Mouse (Mus musculus) layer of hippocampus, adult 2 months (tissue): Measurements from ENCODE around the gene Nudt8. TPM values are rescaled to one million over a fixed set of nuclear protein-coding genes. Genes with fewer than 3 reads are reported as not detected.
"Not testable (repeated sequence)": the region's sequence is repeated elsewhere in the genome, so short reads cannot be mapped to it uniquely, and the experiment has no call there.

ENCODE experiments used
- DNase-seq, 2 experiments: peaks; one replicate each; pipeline ENCODE4 v3.0.0; 2022; ENCODE audit warnings: low spot score in 2 of 2
- H3K27ac ChIP-seq: fragments of 200-600 bp; 2 replicates; pipeline ENCODE4 v1.8.1; 2022
- H3K4me3 ChIP-seq: fragments of 200-600 bp; 2 replicates; pipeline ENCODE4 v1.8.1; 2022; ENCODE audit warnings: mild to moderate bottlenecking
- CTCF ChIP-seq: fragments of 200-600 bp; conservative IDR thresholded peaks from 2 replicates; pipeline ENCODE4 v1.8.1; 2022; ENCODE audit warnings: antibody characterized with exemption, mild to moderate bottlenecking, moderate library complexity
- total RNA-seq, 2 experiments: library from RNA; stranded (reverse); gene quantifications; 2 replicates each; pipeline ENCODE4 v1.2.3; 2021

Nudt8 gene
- total RNA-seq, 2 experiments from 2014 or later, result 10.2 to 10.7 TPM

DNA sequence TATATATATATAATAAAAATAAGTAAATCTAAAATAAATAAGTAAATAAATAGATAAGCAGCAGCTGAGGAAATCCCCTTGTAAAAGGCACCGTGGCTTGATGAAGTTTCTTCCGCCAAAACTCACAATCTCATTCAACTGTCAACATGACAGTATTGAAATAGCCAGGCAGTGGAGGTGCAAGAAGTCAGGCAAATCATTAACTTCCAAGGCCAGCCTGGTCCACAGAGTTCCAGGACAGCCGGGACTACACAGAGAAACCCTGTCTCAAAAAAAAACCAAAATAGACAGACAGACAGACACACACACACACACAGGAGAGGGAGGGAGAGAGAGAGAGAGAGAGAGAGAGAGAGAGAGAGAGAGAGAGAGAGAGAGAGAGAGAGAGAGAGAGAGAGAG, 32.9 kb downstream of the Nudt8 start:
- DNase-seq, result no peak
- Histone ChIP-seq H3K27ac (no peak overlapping the region), H3K4me3 (no peak overlapping the region)
- TF ChIP-seq CTCF, result no peak

DNA sequence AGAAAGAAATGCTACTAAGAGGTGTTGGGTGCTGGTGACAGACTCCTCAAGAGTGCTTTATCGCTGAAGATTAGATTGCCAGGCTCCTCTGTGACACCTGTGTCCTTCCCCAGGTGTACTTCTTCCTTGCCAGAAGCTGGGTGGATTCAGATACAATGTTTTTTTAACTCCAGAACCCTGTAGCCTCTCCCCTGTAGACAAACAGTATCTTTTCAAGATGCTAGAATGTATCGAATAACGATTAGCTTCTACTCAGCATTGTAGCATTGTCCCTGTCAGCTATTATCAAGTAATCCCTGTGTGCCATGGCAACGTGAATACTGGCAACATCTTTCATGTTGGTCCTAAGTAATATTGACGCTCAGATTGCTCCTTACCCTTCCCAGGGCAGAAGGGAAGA, 33.4 kb downstream of the Nudt8 start:
- TF ChIP-seq CTCF, result no peak
- DNase-seq, result no peak
- Histone ChIP-seq H3K4me3 (no peak overlapping the region), H3K27ac (no peak overlapping the region)

DNA sequence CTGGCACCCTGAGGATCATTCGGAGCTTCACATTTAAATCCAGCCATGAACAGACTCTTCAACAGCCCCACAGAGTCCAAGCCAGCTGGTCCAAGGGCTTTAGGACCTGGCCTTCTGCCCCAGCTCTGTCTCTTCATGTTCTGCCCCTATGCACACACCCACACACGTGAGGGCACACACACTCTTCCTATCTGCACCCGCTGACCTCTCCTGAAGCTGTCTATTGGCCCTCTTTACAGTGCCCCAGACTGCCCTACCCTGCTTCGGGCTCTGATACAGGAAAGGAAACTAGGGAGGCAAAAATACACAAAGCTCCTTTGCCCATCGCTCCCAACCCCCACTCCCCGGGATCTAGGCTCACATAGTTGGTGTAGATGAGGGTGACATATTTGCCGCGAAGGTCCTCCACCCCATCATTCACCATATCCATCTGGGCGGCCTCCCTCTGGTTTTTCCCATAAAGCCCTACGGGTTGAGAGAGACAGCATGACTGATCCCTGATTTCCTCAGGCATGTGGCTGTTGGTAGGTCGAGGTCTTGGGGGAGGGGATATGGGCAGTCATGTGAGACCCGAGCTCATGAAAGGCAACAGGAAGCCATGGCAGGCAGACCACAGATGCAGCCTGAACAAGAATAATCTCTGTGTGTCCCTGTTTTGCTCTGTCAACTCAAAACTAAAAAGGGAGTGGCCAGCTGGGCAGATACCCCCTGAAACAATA, 36.1 kb downstream of the Nudt8 start:
- no peak for DNase-seq
- peak overlapping the region; percentile 18; the same call in 1 of the 2 replicates for H3K27ac ChIP-seq
- no peak for TF ChIP-seq CTCF

DNA sequence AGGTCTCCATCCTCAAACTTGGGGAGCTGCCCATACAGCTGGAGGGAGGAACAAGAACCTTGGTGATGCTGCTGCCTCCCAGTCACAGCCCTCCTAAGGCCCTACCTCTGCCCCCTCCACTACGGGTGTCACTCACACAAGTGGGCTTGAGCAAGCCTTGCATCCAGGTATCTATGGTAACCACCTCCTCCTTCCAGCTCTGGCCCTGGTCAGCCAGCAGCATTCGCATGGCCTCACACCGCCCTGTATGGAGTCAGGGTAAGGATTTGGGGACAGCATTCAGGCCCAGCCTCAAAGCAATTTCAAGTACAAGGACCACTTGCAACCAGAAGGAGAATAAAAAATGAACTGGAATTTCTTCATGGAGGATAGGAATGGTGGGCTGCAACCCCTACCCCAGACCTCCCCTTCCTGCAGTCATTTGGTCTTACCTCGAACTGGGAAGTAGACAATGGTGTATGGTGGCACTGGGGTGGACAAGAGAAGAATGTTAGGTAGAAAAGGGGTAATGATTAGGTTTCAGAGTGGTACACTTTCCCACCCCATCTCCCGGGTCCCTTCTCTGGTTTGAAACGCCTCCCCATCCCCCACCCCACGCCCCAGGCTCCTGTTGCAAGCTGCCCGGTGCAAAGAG, 36.9 kb downstream of the Nudt8 start:
- Histone ChIP-seq H3K4me3 (peak overlapping the region; percentile 68), H3K27ac (peak overlapping the region; percentile 94)
- DNase-seq, result not testable (repeated sequence)

More for the DNA sequence above, 36.1 kb downstream of the Nudt8 start:
- peak overlapping the region; percentile 27 for H3K4me3 ChIP-seq

DNA sequence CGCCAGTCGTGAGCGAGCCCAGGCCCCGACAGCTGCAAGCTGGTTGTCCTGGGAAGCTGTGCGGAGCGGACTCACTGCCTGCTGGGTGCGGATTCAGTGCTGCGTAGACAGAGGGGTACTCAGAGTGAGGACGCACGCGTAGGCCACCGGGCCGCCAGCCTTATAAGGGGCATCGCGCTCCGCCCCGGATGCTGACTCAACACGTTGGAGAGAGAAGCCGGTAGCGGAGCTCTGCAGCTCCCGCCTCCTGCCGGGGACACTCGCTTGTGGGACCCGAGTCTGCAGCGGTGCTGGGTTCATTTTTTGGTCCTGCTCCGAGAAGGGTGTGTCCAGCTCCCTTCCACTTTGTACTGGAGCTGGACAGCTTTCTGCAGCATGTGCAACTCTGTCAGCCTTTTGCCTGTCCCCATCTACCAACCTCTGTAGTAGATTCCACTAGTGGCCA, 37.4 kb downstream of the Nudt8 start, which contains the start of gene Gstp1:
Gstp1 (minus strand) TSS at position 198 of the 445 bp plus-strand sequence.
- Histone ChIP-seq H3K4me3 (peak within 1 kb of the TSS; percentile 68), H3K27ac (peak within 1 kb of the TSS; percentile 94)
- DNase-seq, result peak; percentile 87 to 91
- TF ChIP-seq CTCF, result peak; percentile 62

DNA sequence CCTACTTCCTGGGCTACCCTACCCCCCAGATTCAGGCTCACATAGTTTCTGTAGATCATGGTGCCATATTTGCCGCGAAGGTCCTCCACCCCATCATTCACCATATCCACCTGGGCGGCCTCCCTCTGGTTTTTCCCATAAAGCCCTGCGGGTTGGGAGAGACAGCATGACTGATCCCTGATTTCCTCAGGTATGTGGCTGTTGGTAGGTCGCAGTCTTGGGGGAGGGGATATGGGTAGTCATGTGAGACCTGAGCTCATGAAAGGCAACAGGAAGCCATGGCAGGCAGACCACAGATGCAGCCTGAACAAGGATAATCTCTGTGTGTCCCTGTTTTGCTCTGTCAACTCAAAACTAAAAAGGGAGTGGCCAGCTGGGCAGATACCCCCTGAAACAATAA, 40.6 kb downstream of the Nudt8 start:
- not testable (repeated sequence) for DNase-seq

DNA sequence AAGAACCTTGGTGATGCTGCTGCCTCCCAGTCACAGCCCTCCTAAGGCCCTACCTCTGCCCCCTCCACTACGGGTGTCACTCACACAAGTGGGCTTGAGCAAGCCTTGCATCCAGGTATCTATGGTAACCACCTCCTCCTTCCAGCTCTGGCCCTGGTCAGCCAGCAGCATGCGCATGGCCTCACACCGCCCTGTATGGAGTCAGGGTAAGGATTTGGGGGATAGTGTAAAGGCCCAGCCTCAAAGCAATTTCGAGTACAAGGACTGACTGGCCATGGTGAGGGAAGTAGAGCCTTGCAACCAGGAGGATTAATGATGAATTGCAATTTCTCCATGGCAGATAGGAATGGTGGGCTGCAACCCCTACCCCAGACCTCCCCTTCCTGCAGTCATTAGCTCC, 41.1 kb downstream of the Nudt8 start:
- not testable (repeated sequence) for DNase-seq, H3K4me3 ChIP-seq

More for the DNA sequence above, 40.6 kb downstream of the Nudt8 start:
- not testable (repeated sequence) for H3K4me3 ChIP-seq, H3K27ac ChIP-seq

DNA sequence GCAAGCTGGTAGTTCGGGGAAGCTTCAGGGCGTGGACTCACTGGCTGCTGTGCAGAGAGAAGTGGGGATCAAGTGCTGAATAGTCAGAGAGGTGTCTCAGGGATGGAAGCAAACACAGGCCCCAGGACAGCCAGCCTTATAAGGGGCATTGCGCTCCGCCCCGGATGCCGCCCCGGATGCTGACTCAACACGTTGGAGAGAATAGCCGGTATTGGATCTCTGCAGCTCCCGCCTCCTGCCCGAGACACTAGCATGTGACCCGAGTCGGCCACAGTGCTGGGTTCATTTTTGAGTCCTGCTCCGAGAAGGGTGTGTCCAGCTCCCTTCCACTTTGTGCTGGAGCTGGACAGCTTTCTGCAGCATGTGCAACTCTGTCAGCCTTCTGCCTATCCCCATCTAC, 41.7 kb downstream of the Nudt8 start:
- H3K4me3 ChIP-seq, result no peak overlapping the region
- H3K27ac ChIP-seq, result no peak overlapping the region
- no peak for TF ChIP-seq CTCF
- DNase-seq, result no peak

More for the DNA sequence above, 41.1 kb downstream of the Nudt8 start:
- not testable (repeated sequence) for H3K27ac ChIP-seq

DNA sequence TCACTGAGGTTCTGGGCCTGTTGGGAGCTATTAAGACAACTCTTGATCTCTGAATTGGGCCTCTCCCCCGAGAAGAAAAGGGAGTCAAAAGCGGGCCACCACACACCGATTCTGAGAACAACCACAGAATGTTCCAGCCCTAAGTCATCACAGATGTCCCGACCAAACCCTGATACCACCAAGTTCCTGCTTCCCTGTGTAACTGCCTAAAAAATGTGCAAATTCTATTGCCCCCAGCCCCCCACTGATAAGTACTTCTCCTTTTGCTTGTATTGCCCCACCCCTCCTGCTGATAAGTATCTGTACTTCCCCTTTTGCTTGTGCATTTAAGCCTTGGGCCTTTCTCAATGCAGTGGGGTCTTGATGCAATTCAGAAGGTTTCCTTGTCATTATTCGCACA, 43.7 kb downstream of the Nudt8 start:
- not testable (repeated sequence) for H3K4me3 ChIP-seq, H3K27ac ChIP-seq, DNase-seq

DNA sequence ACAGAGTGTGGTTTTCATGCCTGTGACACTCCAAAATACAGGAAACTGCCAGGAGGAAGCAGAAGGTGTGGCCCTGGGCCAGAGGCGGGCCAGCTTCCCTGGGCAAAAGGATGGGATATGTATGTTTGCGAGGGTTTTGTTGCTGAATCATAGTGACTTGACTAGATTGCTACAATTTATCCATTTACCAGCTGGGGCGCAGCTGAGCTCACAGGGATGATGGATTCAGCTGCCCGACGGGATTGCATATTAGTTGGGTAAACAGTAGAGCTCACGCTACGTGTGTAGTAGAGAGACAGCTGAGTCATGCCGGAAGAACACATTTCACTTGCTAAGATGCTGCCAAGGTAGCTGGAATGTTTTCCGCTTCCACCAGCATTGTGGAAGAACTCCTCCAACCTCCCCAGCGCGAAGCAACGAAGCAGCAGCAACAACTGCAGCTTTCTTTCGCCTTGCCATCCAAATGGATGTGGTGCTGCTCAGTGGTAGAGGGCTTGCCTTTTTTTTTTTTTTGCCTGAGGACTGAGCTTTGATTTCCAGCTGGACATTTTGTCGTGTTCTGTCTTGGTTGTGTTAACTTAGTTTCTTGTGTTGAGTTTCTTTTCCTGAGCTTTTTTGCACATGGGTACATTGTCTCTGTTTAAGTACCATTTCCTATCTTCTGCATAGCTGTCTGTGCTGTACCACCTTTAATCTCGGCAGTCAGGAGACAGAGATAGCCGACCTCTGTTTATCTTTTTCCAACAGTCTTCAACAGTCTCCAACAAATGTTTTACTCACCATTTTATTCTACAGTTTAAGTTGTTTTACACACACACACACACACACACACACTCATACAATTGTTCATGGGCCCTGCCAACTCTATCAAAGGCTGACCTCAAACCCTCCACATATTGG, 45.8 kb downstream of the Nudt8 start, which contains the start of gene Gstp2:
Gstp2 (minus strand) TSS at position 58 of the 900 bp plus-strand sequence.
- peak within 1 kb of the TSS; percentile 81 for H3K27ac ChIP-seq
- peak; percentile 62 to 91 for DNase-seq
- TF ChIP-seq CTCF, result peak; percentile 82
- peak within 1 kb of the TSS; percentile 44 for H3K4me3 ChIP-seq

DNA sequence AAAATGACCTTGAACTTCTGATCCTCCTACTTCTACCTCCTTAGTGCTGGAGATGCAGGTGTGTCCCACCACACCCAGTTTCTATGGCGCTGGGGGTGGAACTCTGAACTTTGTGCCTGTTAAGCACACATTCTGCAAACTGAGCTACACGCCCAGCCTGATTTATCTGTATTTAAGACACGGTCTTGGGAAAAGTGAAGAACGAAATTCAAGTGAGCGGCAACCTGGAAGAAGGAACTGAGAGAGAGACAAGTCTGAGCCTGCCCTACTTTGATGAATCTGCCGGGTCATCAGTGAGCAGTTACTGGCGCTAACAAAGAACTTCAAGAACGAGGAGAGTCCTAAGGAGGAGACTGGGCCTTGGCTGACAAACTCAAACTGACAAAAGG, 46.5 kb downstream of the Nudt8 start:
- no peak for TF ChIP-seq CTCF
- H3K4me3 ChIP-seq, result no peak overlapping the region
- H3K27ac ChIP-seq, result no peak overlapping the region
- DNase-seq, result no peak

DNA sequence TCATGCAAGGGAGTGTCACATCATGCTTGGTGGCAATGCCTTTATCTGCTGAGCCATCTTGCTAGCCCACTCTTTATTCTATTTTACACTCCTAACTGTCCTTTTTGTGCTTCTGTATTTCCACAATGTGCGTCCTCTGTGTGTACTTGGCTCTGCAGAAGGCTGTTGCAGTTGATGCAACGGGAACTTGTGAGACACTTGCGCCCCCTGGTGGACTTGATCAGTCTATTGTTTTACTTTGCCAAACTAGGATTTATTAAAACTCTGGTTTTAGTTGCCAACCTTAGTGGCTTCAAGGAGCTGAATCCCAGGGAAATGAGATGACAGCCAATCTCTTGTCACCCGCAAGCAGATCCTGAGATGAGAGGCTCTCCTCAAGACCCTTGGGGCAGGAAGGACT, 47.5 kb downstream of the Nudt8 start:
- TF ChIP-seq CTCF, result peak; percentile 87
- no peak overlapping the region for H3K27ac ChIP-seq
- peak; percentile 39 to 74 for DNase-seq
- H3K4me3 ChIP-seq, result no peak overlapping the region

DNA sequence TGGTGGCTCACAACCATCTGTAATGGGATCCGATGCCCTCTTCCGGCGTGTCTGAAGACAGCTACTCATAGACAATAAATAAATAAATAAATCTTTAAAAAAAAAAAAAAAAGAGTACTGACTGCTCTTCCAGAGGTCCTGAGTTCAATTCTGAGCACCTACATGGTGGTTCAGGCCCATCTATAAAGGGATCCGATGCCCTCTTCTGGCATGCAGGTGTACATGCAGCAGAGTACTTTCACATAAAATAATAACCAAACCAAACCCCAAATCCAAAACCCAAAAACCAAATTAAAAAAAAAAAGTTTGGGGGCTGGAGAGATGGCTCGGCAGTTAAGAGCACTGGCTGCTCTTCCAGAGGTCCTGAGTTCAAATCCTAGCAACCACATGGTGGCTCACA, 48.7 kb downstream of the Nudt8 start:
- H3K4me3 ChIP-seq, H3K27ac ChIP-seq, DNase-seq: not testable (repeated sequence)
- peak; percentile 37 for TF ChIP-seq CTCF
